Mouse (Mus musculus): ENCODE measurements at regions not wholly inside any gene's neighbourhood (a gene's known extent, or its start where the extent isn't known, plus 50 kb on each side); places are given as distances from the start of the nearest gene placed in this dataset.

DNA sequence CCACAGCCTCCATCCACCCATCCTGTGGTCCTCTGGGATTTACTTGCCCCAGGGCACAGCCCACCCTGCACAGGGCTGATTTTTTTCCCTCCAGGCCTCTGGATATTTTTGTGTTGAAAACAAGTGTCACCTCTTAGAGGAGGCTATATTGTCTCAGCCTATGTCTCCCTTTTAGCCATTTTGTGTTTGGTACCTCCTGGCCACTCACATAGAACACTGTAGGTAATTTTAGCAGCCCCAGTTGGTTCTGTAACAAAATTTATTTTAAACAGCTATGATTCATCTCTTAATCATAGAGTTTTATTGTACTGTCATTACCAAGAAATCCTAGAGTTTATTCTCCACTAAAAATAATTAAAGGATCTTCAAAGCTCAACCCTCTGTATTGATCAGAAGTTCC, 100.8 kb downstream of the Ets2 start:
- TF ChIP-seq POLR2A (IDR thresholded peaks at IDR 0.05; ENCODE audit: borderline replicate concordance, insufficient read depth, low read length) = no peak
- no peak for TF ChIP-seq CTCF (IDR thresholded peaks at IDR 0.05; ENCODE audit: borderline replicate concordance, insufficient read depth, low read depth, low read length)
